Mouse (Mus musculus) adrenal gland, adult (tissue): ENCODE measurements around the gene Scamp4.
"Not testable (repeated sequence)": the region's sequence is repeated elsewhere in the genome, so short reads cannot be mapped to it uniquely, and the experiment has no call there.

Source experiments
- DNase-seq, 2 experiments: peaks; one replicate each; pipeline ENCODE4 v3.0.0; 2022 to 2023; ENCODE audit warnings: low spot score in 1 of 2; ENCODE audit not compliant: inconsistent age in 2 of 2

Scamp4 gene

DNA sequence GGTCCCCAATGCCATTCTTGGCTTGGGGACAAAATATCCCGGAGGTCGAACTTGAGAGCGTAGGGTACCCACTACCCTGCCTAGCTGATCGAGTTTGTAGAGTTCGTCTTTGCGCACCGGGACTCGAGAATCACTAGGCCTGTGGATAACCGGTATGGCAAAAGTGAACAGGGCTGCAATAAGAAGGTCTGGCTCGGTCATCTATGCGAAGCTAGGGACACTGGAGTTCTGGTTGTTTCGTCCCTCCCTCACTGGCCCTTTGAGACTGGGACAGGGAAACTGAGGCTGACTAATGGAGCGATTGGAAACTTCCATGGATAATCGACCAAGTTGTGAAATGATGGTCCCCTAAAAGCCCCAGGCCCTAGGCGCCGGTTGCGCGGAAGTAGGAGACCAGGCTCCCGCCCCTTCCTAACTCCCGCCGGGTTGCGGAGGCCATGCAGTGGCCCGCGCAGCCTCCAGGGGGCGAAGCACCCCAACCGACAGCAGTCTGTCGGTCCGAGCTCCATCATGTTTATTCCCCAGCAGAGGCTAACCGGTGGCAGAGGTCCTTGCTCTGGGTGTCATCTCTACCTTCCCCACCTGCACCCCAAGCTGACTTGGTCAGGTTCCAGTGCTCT, 24.4 kb upstream of the Scamp4 start:
- peak; percentile 91 to 97 for DNase-seq

DNA sequence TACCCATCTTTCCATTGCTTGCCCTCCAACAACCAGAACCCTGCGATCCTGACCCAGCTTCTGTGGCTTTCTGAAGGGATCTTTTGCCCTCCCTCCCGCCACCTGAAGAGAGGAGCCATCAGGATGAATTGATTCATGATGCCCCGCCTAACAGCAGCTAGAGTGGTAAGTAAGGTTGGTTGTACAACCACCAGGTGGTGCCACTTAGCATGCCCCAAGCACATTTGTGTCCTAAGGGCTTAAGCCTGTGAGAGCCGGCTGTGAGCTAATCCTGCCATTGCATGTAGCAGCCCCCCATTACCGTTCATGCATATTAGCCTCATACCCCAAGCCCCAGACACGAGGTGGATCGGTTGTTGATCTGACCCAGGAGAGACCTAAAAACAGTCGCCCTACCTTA, 23.8 kb upstream of the Scamp4 start:
- peak; percentile 78 to 90 for DNase-seq

DNA sequence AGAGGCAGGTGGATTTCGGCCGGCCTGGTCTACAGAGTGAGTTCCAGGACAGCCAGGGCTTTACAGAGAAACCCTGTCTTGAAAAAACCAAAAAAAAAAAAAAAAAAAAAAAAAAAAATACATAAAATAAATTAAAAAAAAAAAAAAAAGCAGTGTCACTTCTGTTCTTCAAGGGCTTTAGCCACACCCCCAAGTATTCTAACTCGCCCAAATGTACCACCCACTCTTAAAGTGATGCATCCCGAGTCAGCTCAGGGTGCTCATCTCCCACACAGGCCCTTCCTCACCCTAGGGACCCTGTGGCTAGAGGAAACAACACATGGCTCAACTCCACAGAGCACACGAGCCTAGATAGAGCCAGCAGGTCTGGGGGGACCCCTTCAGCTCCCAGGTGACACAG, 19.6 kb upstream of the Scamp4 start:
- no peak for DNase-seq

DNA sequence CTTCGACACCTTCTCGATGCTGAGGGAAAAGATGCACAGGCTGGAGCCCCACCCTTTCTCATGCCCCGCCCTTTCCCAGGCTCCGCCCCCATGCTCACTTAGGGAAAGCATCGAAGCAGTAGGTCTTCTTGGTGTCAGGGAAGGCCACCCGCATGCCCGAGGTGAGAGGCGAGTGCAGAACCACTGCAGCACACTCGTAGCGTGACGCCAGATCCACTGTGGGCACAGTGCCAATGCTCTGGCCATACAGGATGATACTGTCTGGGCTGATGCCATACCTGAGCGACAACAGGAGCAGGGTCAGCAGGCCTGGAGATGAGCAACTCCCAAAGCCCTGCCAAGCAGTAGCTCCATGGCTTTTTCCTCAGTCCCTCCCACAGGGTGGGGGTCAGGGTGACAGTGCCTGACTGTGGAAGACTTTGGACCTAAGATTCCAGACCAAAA, 18.6 kb upstream of the Scamp4 start:
- DNase-seq, result no peak

DNA sequence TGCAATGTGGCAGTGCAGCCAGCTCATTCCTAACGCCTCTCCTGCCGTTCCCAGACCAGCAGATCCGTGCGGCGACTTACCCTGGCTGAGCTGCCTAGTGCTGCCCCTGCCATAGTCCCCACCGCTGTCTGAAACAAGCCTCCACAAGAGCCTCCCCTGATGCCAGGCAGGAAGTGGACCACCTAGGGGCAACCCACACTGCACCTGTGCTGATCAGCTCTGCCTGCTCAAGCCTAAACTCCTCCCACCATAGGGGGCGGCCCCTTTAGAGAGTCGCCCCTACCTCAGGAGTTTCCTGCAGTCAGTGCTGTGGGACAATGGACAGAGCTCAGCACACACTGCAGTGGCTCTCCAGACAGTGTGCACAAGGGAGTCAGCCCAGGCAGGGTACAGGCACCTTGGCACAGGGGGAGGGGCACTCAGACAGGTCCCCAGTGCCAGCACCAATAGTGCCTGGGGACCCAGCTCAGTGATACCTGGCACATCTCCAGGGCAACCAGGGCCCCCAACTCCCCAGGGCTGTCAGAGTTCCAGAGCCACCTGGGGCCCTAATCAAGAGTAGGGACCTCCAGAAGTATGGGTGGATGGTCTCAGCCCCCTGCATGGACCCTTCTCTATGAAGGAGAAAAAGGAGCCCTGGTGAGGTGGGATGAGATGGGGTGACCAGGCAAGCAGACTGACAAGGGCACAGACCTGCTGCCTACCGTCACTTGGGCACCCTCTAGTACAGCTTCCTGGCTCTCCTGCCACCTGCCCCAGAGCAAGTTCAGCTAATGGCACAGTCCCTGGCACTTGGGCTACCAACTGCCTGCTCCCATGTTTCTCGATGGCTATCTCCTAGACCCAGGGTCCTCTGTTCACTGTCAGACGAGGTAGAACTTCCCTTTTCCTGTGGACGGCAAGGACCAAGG, 17.8 kb upstream of the Scamp4 start:
- DNase-seq, result no peak

DNA sequence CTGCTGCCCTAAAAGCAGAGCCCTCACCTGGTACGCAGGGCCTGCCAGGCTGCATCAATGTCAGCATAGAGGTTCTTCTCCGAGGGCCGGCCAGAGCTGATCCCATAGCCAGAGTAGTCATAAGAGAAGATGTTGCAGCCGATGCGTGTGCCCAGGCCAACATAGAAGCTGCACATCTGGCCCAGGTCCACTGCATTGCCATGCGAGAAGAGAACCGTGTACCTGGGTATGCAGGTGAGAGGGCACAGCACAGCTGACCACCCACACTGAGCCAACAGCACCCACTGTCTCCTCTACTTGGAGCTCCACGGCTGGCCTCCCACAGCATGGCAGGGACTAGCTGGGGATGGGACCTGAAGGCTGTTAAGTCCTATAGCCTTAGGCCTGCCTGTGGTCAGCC, 17.1 kb upstream of the Scamp4 start:
- DNase-seq, result no peak

GRCm38 (mm10) chr10:80586407-80587304, 16.0 kb upstream of the Scamp4 start:
- no peak for DNase-seq

DNA sequence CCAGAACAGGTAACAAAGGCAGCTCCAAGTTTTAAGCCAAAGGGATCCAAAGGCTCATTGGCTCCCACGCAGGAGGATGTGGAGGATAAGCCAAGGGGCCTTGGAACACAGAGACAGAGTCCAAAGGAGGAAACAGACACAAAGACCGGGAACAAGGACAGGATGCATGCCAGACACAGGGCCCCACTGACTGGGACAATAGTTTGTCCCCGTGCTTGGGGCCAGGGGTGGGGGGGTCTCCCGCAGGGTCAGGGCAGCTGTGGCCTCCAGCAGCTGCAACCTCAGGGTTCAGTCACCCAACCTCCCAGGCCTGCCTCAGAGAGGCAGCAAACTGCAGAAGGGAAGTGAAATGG, 15.4 kb upstream of the Scamp4 start:
- peak in 1 of 2 experiments; percentile 69 for DNase-seq

- peak in 1 of 2 experiments; percentile 72 for DNase-seq
Observed at GRCm38 (mm10) chr10:80589127-80589878, 13.4 kb upstream of the Scamp4 start.

DNA sequence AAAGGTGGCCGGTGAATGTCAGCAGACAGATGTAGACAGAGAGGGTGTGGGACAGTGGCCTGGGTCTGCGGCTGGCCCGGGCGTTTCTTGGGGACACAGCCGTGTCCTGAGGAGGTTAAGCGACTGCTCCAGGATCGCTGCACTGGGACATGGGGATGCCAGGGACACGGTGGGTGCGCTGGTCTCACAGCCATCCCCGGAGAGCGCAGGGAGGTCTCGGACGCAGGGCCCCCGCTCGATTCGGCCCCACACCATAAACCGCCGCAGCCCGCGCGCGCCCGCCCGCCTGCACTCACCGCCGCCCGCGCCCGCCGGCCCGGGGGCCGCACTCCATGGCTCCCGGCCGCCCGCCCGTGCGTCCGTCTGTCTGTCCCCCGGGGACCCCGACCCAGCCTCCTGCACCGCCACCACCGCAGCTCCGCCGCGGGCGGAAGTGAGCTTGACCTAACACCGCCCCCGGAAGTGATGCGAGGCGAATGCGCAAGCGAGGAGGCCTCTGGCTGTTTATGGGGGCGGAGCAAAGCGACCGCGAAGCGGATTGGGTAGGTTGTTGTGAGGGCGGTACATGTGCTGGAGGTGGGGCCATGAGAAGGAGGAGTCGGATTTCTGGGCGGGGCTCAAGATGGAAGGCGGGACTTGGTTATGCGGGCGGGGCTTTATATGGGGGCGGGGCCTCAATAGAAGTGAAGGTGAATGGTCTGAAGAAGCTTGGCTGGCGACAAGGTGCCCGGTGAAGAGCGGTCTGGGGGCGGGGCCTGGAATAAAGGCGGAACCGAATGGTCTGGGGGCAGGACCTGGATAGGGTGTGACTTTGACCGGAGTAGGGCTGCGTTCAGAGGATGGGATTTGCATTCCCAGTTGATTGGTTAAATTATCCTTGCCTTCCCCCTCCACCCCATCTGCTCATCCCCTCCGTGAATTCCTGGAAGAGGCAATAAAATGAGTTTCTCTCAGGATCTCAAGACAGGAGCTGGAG, 12.5 kb upstream of the Scamp4 start, which contains the start of gene Abhd17a:
Abhd17a (minus strand) TSS at position 463 of the 976 bp plus-strand sequence.
- peak; percentile 97 to 99 for DNase-seq

DNA sequence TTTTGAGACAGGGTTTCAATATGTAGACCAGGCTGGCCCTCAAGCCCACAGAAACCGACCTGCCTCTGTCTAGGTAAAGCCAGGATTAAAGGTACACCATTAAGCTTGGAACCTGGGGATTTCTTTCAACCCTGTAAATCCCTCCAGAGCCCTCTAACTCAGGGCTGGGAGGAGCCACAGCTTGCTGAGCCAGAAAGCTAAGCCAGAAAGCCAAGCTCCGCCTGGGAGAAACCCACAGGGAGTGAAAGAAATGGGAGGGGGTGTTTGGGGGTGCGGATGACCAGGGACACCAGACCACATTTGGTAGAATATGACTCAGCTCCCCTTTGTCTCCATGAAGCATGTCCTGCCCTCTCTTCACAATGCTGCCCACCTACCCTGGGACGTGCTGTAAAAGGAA, 6.4 kb upstream of the Scamp4 start:
- no peak for DNase-seq

- no peak for DNase-seq
Observed at GRCm38 (mm10) chr10:80603364-80603763, 692 bp downstream of the Scamp4 start.

DNA sequence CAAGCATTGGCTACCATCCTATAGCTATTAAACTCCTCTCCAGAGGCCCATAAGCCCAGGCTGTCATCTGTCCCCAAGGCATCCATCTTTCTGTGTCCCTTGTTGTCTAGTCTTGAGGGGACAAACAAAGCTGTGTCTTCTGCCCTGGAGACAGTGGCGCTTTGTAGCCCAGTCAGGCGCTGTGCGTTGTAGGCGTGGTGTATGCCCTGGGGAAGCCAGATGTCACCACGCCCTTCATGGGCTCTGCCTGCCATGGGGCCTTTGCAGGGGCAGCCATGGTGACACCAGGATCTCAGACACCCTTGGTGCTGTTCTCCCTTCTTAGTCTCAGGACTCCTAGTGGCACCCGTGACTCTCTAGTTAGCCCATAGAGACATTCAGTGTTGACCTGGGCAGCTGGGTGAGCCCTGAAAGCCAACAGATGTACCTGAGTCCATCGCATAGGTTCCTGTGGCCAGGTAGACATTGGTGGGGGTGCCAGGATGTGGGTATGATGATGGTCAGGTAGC, 1.4 kb downstream of the Scamp4 start:
- no peak for DNase-seq

- DNase-seq, result no peak
Observed at GRCm38 (mm10) chr10:80604988-80605387, 2.3 kb downstream of the Scamp4 start.

DNA sequence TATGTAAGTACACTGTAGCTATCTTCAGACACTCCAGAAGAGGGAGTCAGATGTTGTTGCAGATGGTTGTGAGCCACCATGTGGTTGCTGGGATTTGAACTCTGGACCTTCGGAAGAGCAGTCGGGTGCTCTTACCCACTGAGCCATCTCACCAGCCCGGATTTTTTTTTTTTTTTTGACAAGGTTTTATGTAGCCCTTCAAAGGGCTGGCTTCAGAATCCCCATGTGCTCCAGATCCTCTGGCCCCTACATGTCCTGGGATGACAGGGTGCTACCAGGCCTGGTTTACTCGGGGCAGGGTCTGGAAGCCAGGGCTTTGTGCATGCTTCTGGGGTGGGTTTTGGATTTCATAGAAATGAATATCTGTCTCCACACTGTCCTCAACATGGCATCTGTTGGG, 3.0 kb downstream of the Scamp4 start, which contains the start of gene Gm49322:
Gm49322 (plus strand) TSS at position 301 of the 400 bp plus-strand sequence.
- DNase-seq, result not testable (repeated sequence)

DNA sequence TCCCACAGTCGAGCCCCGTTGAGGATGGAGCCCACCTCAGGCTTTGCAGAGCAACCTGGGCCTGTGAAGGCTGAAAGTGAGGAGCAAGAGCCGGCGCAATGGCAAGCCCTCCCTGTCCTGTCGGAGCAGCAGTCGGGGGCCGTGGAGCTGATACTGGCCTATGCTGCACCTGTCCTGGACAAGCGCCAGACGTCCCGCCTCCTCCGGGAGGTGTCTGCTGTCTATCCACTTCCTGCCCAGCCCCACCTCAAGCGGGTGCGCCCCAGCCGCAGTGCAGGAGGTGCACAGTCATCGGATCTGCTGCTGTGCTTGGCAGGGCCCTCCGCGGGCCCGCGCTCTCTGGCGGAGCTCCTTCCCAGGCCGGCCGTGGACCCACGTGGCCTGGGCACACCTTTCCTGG, 3.6 kb downstream of the Scamp4 start:
- DNase-seq, result no peak

- no peak for DNase-seq
Observed at GRCm38 (mm10) chr10:80606737-80607350, 4.2 kb downstream of the Scamp4 start.

DNA sequence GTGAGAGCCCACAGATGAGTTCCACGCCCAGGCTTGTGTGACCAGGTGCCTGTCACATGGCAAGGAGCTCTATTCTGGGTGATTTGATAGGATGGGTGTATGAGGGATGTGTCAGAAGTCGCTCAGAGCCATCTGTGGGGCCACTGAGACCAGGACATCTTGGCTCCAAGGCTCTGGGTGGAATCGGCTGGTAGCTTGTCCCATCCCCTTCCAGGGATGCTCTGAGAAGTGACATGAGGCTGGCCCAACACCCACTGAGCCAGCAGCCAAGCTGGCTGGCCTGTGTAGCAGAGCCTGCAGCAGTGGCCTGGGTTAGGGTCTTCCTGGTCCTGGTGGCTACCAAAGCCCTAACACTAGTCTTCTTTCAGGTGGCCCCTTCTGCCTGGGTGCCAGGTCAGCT, 5.8 kb downstream of the Scamp4 start:
- no peak for DNase-seq
